Mouse (Mus musculus): ENCODE data around the gene Cfc1. TPM values are rescaled to one million over a fixed set of nuclear protein-coding genes. Genes with fewer than 3 reads are reported as not detected.
"Not testable (repeated sequence)": the region's sequence is repeated elsewhere in the genome, so short reads cannot be mapped to it uniquely, and the experiment has no call there.

Gene Cfc1
- polyA plus RNA-seq, 1 experiment from 2014 or later = not detected

DNA sequence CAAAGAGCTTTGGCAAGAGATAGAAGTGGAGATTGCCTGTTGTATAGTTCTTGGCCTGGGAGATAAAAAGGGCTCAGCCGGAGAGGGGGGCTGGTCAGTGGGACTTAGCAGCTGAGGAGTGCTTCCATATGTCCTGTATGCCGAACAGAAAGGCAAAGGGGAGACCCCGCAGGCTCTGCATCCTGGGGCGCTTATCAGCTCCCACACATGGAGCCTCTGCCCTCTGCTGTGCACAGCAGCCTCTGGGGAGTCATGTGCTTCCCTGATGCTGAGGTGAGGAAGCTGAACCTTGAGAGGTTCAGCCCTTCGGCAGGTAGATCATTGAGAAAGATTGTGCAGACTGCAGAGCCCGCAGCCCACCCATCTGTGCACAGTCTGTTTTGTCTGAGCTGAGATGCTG lies 18.2 kb upstream of the Cfc1 start:
- not testable (repeated sequence) for H3K36me3 ChIP-seq; H3K9me3 ChIP-seq; ATAC-seq (ENCODE audit: low FRiP score); H3K9ac ChIP-seq; H3K4me3 ChIP-seq; H3K4me2 ChIP-seq; H3K27me3 ChIP-seq; H3K4me1 ChIP-seq (replicated peaks); H3K27ac ChIP-seq
- WGBS = 76% methylated on average over 6 of the region's 6 CpGs

DNA sequence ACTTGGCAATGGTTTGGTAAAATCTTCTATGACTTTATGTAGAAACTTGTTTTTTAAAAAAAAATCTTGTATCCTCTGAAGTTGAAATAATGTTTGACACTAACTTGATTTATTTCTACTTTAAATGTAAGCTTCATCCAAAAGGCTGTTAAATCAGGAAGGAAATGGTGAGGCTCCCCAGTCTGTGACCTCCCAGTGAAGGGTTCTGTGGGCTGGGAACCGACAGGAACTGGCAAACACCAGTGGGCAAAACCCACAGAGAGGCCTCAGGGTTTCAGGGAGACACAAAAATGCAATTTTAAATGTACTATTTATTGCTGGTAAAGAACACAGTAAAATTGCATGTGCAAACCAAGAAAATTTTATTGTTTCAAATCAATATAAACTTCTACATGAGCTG lies 17.7 kb upstream of the Cfc1 start:
- not testable (repeated sequence) for H3K36me3 ChIP-seq; H3K27ac ChIP-seq; ATAC-seq (ENCODE audit: low FRiP score); H3K4me1 ChIP-seq (replicated peaks); H3K9me3 ChIP-seq; H3K4me3 ChIP-seq; H3K27me3 ChIP-seq; H3K4me2 ChIP-seq; H3K9ac ChIP-seq
- 60% methylated on average over 1 of the region's 1 CpGs for WGBS

DNA sequence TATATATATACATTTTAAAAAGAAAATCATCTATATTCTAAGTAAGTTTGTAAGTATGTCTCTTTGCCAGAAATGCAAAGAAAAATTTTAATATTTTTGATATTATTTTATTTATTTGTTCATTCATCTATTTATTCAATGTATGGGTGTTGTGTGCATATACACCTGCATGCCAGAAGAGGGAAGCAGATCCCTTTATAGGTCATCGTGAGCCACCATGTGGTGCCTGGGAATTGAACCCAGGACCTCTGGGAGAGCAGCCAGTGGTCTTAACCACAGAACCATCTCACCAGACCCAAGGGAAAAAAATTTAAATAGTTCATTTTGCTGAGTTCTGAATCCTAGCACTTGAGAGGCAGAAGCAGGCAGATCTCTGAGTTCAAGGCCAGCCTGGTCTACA lies 17.2 kb upstream of the Cfc1 start:
- Histone ChIP-seq H3K36me3 (no peaks in the 10 kb centered on the region; the same call in 1 of the 2 replicates), H3K27me3 (no peaks in the 10 kb centered on the region), H3K9me3 (no peaks in the 10 kb centered on the region), H3K4me1 (replicated peaks) (no peaks in the 10 kb centered on the region), H3K9ac (no peak overlapping the region), H3K4me3 (no peak overlapping the region), H3K4me2 (no peak overlapping the region), H3K27ac (no peak overlapping the region)
- no peak for ATAC-seq (ENCODE audit: low FRiP score)
- 75% methylated on average over 1 of the region's 1 CpGs for whole genome bisulfite sequencing

DNA sequence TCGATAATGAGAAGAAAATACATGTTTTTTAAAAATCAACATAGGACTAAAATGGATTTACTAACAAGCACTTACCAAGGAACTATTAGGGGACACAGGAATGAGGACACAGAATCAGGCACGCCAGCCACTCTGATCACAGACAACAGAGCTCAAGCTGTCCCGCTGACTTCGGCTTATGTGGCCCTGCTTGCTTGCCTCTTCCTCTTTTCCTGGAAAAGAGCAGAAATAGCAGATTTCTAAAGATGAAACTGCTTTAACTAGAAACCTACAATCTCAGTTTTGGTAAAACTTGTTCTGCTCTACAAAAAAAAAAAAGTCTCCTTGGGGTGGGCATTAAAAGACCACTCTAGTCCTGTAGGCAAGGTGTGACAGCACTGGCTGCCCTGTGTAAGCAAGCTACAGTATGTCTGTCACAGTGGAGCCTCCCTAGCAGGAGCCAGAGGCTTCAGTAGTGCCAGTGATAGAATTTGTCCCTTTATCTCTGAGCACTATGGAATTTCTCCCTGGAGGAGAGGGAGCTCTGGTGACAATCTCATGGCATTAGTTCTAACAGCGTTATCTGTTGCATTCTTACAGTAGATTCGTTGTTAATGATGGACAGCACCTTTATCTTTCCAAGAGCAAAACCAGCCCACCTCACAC lies 13.1 kb upstream of the Cfc1 start:
- no peak overlapping the region for H3K27ac ChIP-seq
- ATAC-seq (ENCODE audit: low FRiP score) = no peak
- no peaks in the 10 kb centered on the region for H3K4me1 ChIP-seq (replicated peaks)
- no peaks in the 10 kb centered on the region for H3K27me3 ChIP-seq
- no peak overlapping the region for H3K9ac ChIP-seq
- no peak overlapping the region for H3K4me2 ChIP-seq
- no peaks in the 10 kb centered on the region for H3K9me3 ChIP-seq
- no peaks in the 10 kb centered on the region for H3K36me3 ChIP-seq
- H3K4me3 ChIP-seq = no peak overlapping the region
- WGBS = 89% methylated on average over 6 of the region's 6 CpGs

DNA sequence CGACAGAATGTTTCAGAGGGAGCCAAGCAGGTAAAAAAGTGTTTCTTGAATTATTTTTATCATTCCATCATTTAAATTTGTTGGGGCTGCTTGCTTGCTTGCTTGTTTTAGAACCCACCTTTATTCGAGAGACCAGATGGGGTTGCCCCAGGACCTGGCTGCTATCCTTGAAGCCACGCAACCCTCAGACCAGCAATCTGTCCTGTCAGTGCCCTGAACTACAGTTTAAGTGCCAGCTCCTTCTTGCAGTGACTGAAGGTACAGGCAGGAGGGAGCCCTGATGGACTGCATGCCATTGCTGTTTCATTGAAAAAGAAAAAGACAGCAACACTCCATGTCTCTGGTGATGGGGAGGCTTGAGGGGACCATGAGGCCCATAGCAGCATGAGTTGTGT lies 12.6 kb upstream of the Cfc1 start:
- ATAC-seq (ENCODE audit: low FRiP score) = no peak
- WGBS = 86% methylated on average over 3 of the region's 3 CpGs

DNA sequence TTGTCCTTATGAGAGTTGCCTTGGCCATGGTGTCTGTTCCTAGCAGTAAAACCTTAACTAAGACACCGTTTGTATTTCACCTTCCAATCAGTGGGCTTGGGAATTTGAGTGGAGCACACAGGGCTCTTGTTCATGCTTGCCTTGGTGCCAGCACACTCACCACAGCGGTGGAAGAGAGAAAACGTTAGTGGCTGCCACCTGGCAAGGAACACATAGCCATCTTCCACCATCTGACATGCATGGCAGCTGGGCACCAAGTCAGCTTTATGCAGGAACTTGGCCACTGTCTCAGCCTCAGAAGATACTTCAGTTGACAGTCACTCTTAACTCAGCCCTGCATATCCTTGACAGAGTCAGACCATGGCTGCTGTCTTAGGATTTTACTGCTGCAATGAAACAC lies 11.8 kb upstream of the Cfc1 start:
- Histone ChIP-seq H3K9ac (no peak overlapping the region), H3K4me1 (replicated peaks) (no peaks in the 10 kb centered on the region), H3K27ac (no peak overlapping the region), H3K27me3 (no peaks in the 10 kb centered on the region), H3K4me3 (no peak overlapping the region), H3K9me3 (no peaks in the 10 kb centered on the region), H3K4me2 (no peak overlapping the region), H3K36me3 (no peaks in the 10 kb centered on the region)
- 82% methylated on average over 3 of the region's 3 CpGs for WGBS
- ATAC-seq (ENCODE audit: low FRiP score) = no peak

More for the DNA sequence above, 12.6 kb upstream of the Cfc1 start:
- Histone ChIP-seq H3K4me1 (replicated peaks) (no peaks in the 10 kb centered on the region), H3K36me3 (no peaks in the 10 kb centered on the region), H3K9me3 (no peaks in the 10 kb centered on the region), H3K4me2 (no peak overlapping the region), H3K4me3 (no peak overlapping the region), H3K27ac (no peak overlapping the region), H3K9ac (no peak overlapping the region), H3K27me3 (no peaks in the 10 kb centered on the region)

DNA sequence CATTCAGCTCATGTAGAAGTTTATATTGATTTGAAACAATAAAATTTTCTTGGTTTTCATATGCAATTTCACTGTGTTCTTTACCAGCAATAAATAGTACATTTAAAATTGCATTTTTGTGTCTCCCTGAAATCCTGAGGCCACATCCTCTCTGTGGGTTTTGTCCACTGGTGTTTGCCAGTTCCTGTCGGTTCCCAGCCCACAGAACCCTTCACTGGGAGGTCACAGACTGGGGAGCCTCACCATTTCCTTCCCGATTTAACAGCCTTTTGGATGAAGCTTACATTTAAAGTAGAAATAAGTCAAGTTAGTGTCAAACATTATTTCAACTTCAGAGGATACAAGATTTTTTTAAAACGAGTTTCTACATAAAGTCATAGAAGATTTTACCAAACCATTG lies 874 bp upstream of the Cfc1 start:
- H3K4me3 ChIP-seq; H3K27ac ChIP-seq; H3K4me2 ChIP-seq; H3K9ac ChIP-seq; H3K36me3 ChIP-seq; H3K9me3 ChIP-seq; ATAC-seq (ENCODE audit: low FRiP score): not testable (repeated sequence)
- WGBS = 63% methylated on average over 3 of the region's 3 CpGs
- H3K4me1 ChIP-seq (replicated peaks) = peaks cover 16% of the 10 kb centered on the region
- H3K27me3 ChIP-seq = peaks cover 47% of the 10 kb centered on the region

DNA sequence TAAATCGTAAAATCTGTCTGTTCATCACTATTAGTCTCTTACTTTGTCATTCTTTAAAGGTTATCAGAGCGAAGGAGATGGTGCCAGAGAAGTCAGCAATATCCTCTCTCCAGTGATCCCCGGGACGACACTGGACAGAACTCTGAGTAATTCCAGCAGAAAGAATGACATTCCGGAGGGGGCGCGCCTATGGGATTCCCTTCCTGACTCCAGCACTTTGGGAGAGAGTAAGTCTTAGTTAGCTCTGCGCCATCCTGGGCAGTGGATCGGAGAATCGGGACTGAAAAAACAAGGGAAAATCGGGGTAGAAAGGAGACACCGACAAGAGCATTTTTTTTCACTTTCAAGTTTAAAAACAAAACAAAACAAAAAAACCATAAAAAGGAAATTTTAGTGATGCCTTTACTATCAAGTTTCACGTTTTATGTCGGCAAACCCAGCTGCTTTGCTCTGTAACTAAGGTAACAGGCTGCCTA lies 881 bp downstream of the Cfc1 start:
- WGBS = 2% methylated on average over 14 of the region's 14 CpGs
- Histone ChIP-seq H3K9me3 (no peaks in the 10 kb centered on the region), H3K27me3 (peaks cover 47% of the 10 kb centered on the region), H3K4me2 (peak overlapping the region; percentile 48), H3K4me1 (replicated peaks) (peaks cover 16% of the 10 kb centered on the region), H3K4me3 (peak overlapping the region; percentile 21), H3K27ac (no peak overlapping the region), H3K36me3 (no peaks in the 10 kb centered on the region), H3K9ac (peak overlapping the region; percentile 49)
- ATAC-seq (ENCODE audit: low FRiP score) = no peak

DNA sequence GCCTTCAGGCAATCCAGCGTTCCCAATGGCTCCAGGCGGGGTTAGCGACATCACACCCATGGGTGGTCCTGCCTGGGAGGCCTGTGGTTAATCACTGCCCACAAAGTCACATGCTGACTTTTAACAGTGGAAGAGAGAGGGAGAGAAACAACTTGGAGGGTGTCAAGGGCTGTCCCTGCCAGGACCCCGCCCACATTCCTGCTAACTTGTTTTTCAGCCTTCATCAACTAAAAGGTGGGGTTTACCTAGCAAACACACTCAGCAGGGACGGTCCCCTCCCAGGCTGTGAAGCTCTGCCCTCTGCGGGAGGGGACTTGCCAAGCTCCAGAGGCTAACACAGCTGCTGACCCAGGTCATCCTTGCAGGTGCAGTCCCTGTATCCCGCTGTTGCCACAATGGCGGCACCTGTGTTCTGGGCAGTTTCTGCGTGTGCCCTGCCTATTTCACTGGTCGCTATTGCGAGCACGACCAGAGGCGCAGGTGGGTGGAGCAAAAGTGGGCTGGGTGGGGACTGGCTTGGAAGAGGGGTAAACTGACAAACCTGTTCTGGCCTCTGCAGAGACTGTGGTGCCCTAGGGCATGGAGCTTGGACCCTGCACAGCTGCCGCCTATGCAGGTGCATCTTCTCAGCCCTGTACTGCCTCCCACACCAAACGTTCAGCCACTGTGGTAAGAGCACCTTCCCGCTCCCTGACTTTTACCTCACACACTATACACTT lies 1.5 kb downstream of the Cfc1 start:
- Histone ChIP-seq H3K9me3 (no peaks in the 10 kb centered on the region), H3K9ac (peak overlapping the region; percentile 49), H3K36me3 (no peaks in the 10 kb centered on the region), H3K27me3 (peaks cover 47% of the 10 kb centered on the region), H3K27ac (no peak overlapping the region), H3K4me3 (peak overlapping the region; percentile 21), H3K4me2 (peak overlapping the region; percentile 48), H3K4me1 (replicated peaks) (peaks cover 16% of the 10 kb centered on the region)
- WGBS = 4% methylated on average over 16 of the region's 16 CpGs
- ATAC-seq (ENCODE audit: low FRiP score) = 0 out of 2 replicates have a peak, but pooled peaks have one; percentile 46

DNA sequence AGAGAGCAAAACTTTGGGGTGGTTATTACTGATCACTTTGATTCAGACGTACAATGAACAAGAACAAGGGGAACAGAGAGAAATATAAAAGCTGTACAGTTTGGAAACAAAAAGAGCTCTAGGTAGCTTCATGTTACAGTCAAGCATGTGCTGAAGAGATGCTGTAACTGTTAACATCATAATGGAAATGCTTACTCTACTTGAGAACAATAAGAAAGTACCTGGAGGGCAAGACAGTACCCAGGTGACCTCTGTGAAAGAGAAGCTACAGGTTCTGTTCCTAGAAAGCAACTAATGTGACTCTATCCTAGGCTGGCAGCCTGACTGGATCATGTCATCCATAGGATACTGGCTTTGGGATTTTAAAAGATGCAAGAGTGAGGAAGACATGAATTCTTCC lies 11.6 kb downstream of the Cfc1 start:
- no peak for ATAC-seq (ENCODE audit: low FRiP score)
- no peaks in the 10 kb centered on the region for H3K9me3 ChIP-seq
- no peak overlapping the region for H3K4me2 ChIP-seq
- 78% methylated on average over 1 of the region's 1 CpGs for WGBS
- no peak overlapping the region for H3K9ac ChIP-seq
- no peaks in the 10 kb centered on the region for H3K4me1 ChIP-seq (replicated peaks)
- no peaks in the 10 kb centered on the region for H3K27me3 ChIP-seq
- no peak overlapping the region for H3K4me3 ChIP-seq
- no peaks in the 10 kb centered on the region for H3K36me3 ChIP-seq
- no peak overlapping the region for H3K27ac ChIP-seq

DNA sequence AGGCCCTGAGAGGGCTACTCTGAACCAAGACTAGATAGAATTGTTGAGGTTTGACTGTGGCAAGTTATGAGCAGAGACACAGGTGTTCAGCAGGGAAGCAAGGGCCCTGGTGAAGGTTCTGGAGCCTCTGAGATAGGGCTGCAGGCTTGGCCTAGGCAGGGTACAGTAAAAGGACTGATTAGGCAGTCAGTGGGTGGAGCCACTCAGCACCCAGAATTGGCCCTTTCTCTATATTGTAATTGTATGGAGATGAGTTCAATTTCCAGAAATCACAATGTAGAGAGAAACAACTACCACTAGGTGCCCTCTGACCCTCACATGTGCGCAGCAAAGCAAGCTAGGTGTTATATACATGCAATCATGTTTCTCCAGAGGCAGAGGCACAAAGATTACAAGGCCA lies 18.2 kb downstream of the Cfc1 start:
- Histone ChIP-seq H3K4me3 (no peak overlapping the region), H3K27me3 (no peaks in the 10 kb centered on the region), H3K4me2 (no peak overlapping the region), H3K36me3 (no peaks in the 10 kb centered on the region), H3K27ac (no peak overlapping the region), H3K9ac (no peak overlapping the region), H3K9me3 (no peaks in the 10 kb centered on the region), H3K4me1 (replicated peaks) (no peaks in the 10 kb centered on the region)
- 92% methylated on average over 1 of the region's 1 CpGs for WGBS
- ATAC-seq (ENCODE audit: low FRiP score) = no peak

DNA sequence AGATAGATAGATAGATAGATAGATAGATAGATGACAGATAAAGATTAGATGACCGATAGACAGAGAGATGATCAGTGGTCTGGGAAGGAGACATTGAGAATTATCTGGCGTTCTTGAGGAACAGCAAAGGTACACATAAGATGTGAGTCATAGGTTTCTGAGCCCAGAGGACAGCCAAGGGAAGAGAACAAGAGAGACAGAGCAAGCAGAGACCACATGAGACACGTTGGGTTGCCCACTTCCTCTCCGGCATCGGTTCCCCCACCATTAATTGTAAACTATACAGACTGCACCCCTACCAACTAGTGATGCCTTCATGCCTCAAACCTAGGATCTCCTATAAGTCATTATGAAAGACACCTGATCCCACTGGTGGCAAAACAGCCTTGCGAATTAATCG lies 18.8 kb downstream of the Cfc1 start:
- no peak for ATAC-seq (ENCODE audit: low FRiP score)
- H3K4me1 ChIP-seq (replicated peaks) = no peaks in the 10 kb centered on the region
- no peak overlapping the region for H3K9ac ChIP-seq
- no peaks in the 10 kb centered on the region for H3K9me3 ChIP-seq
- H3K27ac ChIP-seq = no peak overlapping the region
- H3K36me3 ChIP-seq = no peaks in the 10 kb centered on the region
- H3K27me3 ChIP-seq = no peaks in the 10 kb centered on the region
- H3K4me3 ChIP-seq = no peak overlapping the region
- 93% methylated on average over 7 of the region's 7 CpGs for WGBS
- H3K4me2 ChIP-seq = no peak overlapping the region

DNA sequence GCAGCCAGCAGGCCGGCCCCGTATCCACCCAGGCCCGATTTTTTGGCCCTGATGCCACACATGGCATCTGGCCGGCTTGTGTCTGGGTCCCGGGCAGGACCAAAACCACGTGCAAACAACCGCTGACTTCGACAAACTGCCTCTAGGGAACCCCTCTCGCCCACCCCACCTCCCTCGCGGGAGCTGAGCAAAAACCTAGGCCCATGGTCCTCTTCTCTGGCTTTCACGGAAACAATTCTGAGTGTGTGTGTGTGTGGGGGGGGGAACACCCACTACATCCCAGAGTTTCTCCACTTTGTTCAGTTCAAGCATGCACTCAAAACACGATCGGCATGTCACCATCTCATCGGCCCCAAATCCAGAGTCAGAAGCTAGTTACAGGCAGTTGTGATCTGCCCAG lies 25.4 kb downstream of the Cfc1 start, which contains the start of gene Prss40:
Gene Prss40, minus strand, starts transcription at position 101 of the 400 bp plus-strand sequence.
- no peaks in the 10 kb centered on the region for H3K36me3 ChIP-seq
- H3K4me1 ChIP-seq (replicated peaks) = no peaks in the 10 kb centered on the region
- 86% methylated on average over 15 of the region's 15 CpGs for WGBS
- ATAC-seq (ENCODE audit: low FRiP score) = no peak
- no peaks in the 10 kb centered on the region for H3K9me3 ChIP-seq
- no peak within 1 kb of the TSS for H3K4me2 ChIP-seq
- no peak within 1 kb of the TSS for H3K27ac ChIP-seq
- H3K4me3 ChIP-seq = no peak within 1 kb of the TSS
- no peak within 1 kb of the TSS for H3K9ac ChIP-seq
- no peaks in the 10 kb centered on the region for H3K27me3 ChIP-seq

Measured in hindbrain, embryonic 13.5 days (tissue).